Mouse (Mus musculus) colon, adult 2 months (tissue): ENCODE data around the gene Fam118b. TPM values are rescaled to one million over a fixed set of nuclear protein-coding genes. Genes with fewer than 3 reads are reported as not detected.

Experiments
- polyA plus RNA-seq: library from polyadenylated mRNA; depleted of rRNA; stranded (reverse); fragments of >200 nt; gene quantifications from 2 replicates; pipeline ENCODE4 v1.2.3, GENCODE M21; 2012; rRNA removed

Fam118b gene
- polyA plus RNA-seq: 10.1 and 12.5 TPM in 2 replicates

GRCm38 (mm10) chr9:35267146-35267975, at the start of gene Fam118b, which contains the start of gene Rpusd4:
Gene Fam118b, minus strand, starts transcription at chr9:35267805.
Gene Rpusd4, plus strand, starts transcription at chr9:35267865.

GRCm38 (mm10) chr9:35210542-35211474, 56.8 kb downstream of the Fam118b start, which contains the start of gene Foxred1:
Gene Foxred1, minus strand, starts transcription at chr9:35211055.

GRCm38 (mm10) chr9:35199772-35200471, 67.7 kb downstream of the Fam118b start, which contains the start of the genes Srpr and Tirap:
Gene Srpr, plus strand, starts transcription at chr9:35200175.
Gene Tirap, minus strand, starts transcription at chr9:35200291.

GRCm38 (mm10) chr9:35175251-35176123, 92.1 kb downstream of the Fam118b start, which contains the start of gene Dcps:
Gene Dcps, minus strand, starts transcription at chr9:35176061.

Other genes with a start within 250 kb of the Fam118b start
- 33.7 and 47.4 TPM in 2 replicates for gene St3gal4, start 148.5 kb downstream of the Fam118b start, polyA plus RNA-seq
- gene Dcps, start 91.7 kb downstream of the Fam118b start, polyA plus RNA-seq: 21.2 and 27.6 TPM in 2 replicates
- 61.5 and 66.2 TPM in 2 replicates for gene Srpr, start 67.6 kb downstream of the Fam118b start, polyA plus RNA-seq
- 23.0 and 28.3 TPM in 2 replicates for gene Tirap, start 67.5 kb downstream of the Fam118b start, polyA plus RNA-seq
- gene Foxred1, start 56.8 kb downstream of the Fam118b start, polyA plus RNA-seq: 11.8 and 19.4 TPM in 2 replicates
- 8.0 and 9.2 TPM in 2 replicates for gene Rpusd4, start 60 bp upstream of the Fam118b start, polyA plus RNA-seq
- gene Cdon, start 153.3 kb upstream of the Fam118b start, polyA plus RNA-seq: 5.5 and 5.8 TPM in 2 replicates